Mouse (Mus musculus) intestine, postnatal 0 days (tissue): ENCODE results near the gene Pth2r. TPM values are rescaled to one million over a fixed set of nuclear protein-coding genes. Genes with fewer than 3 reads are reported as not detected.
A peak's percentile ranks its signal among the peaks of the same experiment; 100 is the strongest.

Experiments
- ATAC-seq: fragments of 200-750 bp; cut with Nextera tagmentation; 2 replicates; pipeline ENCODE4 v1.8.0; 2017; ENCODE audit warnings: mild to moderate bottlenecking, moderate TSS enrichment, moderate library complexity
- H3K27ac ChIP-seq: fragments of 300-500 bp; sonication (generic); 2 replicates; pipeline ENCODE4 v1.5.1; 2014; ENCODE audit warnings: mild to moderate bottlenecking, low read depth, low read length, moderate library complexity
- H3K27me3 ChIP-seq: fragments of 300-500 bp; sonication (generic); replicated peaks from 2 replicates; pipeline ENCODE4 v1.6.1; 2014; ENCODE audit warnings: low read length, mixed read lengths; ENCODE audit not compliant: control insufficient read depth, insufficient read depth
- H3K36me3 ChIP-seq: fragments of 300-500 bp; sonication (generic); 2 replicates; pipeline ENCODE4 v1.6.1; 2014; ENCODE audit warnings: mild to moderate bottlenecking, moderate library complexity; ENCODE audit not compliant: control insufficient read depth, insufficient read depth
- H3K4me1 ChIP-seq: fragments of 300-500 bp; sonication (generic); replicated peaks from 2 replicates; pipeline ENCODE4 v1.6.1; 2014; ENCODE audit warnings: antibody characterized with exemption, low read length, mixed read lengths; ENCODE audit not compliant: control insufficient read depth, insufficient read depth
- H3K4me2 ChIP-seq: fragments of 300-500 bp; sonication (generic); replicated peaks from 2 replicates; pipeline ENCODE4 v1.6.1; 2014; ENCODE audit warnings: low read depth, mild to moderate bottlenecking, moderate library complexity
- H3K4me3 ChIP-seq: fragments of 300-500 bp; sonication (generic); 2 replicates; pipeline ENCODE4 v1.5.1; 2014; ENCODE audit warnings: low read depth, low read length
- H3K9ac ChIP-seq: fragments of 300-500 bp; sonication (generic); 2 replicates; pipeline ENCODE4 v1.6.1; 2014; ENCODE audit warnings: mild to moderate bottlenecking, low read depth, low read length
- H3K9me3 ChIP-seq: fragments of 300-500 bp; sonication (generic); 2 replicates; pipeline ENCODE4 v1.6.1; 2016; ENCODE audit warnings: mixed run types; ENCODE audit not compliant: control insufficient read depth
- CTCF ChIP-seq: sonication (generic); IDR thresholded peaks from 2 replicates; pipeline ENCODE4 v1.5.1; 2016; ENCODE audit warnings: low read depth, mild to moderate bottlenecking, control low read depth, antibody characterized with exemption, moderate library complexity
- WGBS: fragments of 180-500 bp; shearing (Covaris S2); extraction: QIAGEN DNeasy Blood & Tissue Kit; methylation state at CpG from one replicate; pipeline ENCODE4 v1.1.7; 2014; 5-methylcytosine and 5-hydroxymethylcytosine counted together
- polyA plus RNA-seq: library from polyadenylated mRNA; unstranded; fragments of >200 nt; fragmentation: Nextera tagmentation; extraction: Ambion mirVana; gene quantifications from 2 replicates; pipeline ENCODE4 v1.2.1, GENCODE M21; 2015

Gene Pth2r
- polyA plus RNA-seq, 1 experiment from 2014 or later: not detected

GRCm38 (mm10) chr1:65311214-65311933 is 29.5 kb downstream of the Pth2r start:
- no peak overlapping the region for H3K27ac ChIP-seq

GRCm38 (mm10) chr1:65312118-65312517 is 30.3 kb downstream of the Pth2r start:
- H3K4me1 ChIP-seq: no peaks in the 10 kb centered on the region
- no peaks in the 10 kb centered on the region for H3K9me3 ChIP-seq
- TF ChIP-seq CTCF: peak; percentile 72
- H3K36me3 ChIP-seq: no peaks in the 10 kb centered on the region
- H3K9ac ChIP-seq: no peak overlapping the region
- 10% methylated on average over 7 of the region's 7 CpGs for WGBS
- H3K4me2 ChIP-seq: no peak overlapping the region; the same call in 1 of the 2 replicates
- no peak for ATAC-seq
- peaks cover 14% of the 10 kb centered on the region for H3K27me3 ChIP-seq
- H3K27ac ChIP-seq: no peak overlapping the region
- H3K4me3 ChIP-seq: no peak overlapping the region

More at GRCm38 (mm10) chr1:65311214-65311933, 29.5 kb downstream of the Pth2r start:
- no peaks in the 10 kb centered on the region for H3K4me1 ChIP-seq
- H3K4me2 ChIP-seq: peak overlapping the region; percentile 27; the same call in 1 of the 2 replicates
- no peaks in the 10 kb centered on the region for H3K9me3 ChIP-seq
- no peak for TF ChIP-seq CTCF
- H3K9ac ChIP-seq: no peak overlapping the region
- 2% methylated on average over 29 of the region's 29 CpGs for WGBS
- H3K36me3 ChIP-seq: no peaks in the 10 kb centered on the region
- H3K4me3 ChIP-seq: no peak overlapping the region
- ATAC-seq: no peak
- H3K27me3 ChIP-seq: peaks cover 14% of the 10 kb centered on the region

- Histone ChIP-seq H3K4me1 (no peaks in the 10 kb centered on the region), H3K27me3 (peaks cover 14% of the 10 kb centered on the region), H3K36me3 (no peaks in the 10 kb centered on the region), H3K4me3 (no peak overlapping the region), H3K4me2 (no peak overlapping the region), H3K9ac (no peak overlapping the region), H3K27ac (no peak overlapping the region), H3K9me3 (no peaks in the 10 kb centered on the region)
- peak; percentile 48 for TF ChIP-seq CTCF
- WGBS: 57% methylated on average over 2 of the region's 2 CpGs
- ATAC-seq: no peak
Measured at GRCm38 (mm10) chr1:65312896-65313295, 31.0 kb downstream of the Pth2r start.

DNA sequence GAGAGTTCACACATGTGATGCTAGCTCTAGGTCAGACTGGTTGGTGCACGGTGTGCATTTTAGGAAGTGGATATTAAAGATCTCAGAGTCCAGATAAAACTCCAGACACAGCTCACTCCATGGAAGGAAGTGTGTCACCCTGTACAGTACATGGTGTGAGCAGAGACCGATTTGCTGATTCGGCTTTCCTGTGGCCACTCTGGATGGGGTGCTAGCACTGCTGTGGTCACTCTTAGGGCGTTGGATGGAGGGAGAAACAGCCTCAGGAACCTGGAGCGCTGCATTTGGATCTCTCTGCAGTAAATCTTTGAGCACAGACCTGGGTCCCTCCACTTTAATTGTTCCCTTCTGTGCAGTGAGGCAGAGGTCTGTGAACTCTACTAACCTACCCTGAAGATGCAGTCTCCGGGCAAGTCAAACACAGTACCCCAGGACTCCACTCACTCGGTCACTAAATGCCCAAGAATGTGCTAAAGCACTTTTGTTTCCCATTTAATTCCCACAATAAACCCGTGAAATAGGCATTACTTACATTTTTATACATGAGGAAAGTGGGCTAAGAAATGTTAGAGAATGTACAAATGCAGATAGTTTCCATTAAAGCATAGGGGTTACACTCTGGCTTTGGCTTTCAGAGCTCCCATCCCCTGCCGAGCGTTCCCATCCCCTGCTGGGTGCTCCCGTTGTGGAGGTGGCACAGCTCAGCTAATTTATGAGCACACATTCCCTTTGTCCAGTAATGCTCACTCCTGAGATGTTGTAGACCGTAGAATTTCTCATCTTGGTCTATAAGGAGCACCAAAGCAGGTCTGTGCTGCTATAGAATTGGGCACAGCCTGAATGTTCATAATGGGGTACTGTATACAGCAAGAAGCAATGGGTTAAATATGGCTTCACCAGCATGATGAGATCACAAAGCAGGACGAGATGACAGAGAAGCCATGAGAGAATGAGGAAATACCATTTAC is 32.5 kb downstream of the Pth2r start:
- peaks cover 14% of the 10 kb centered on the region for H3K27me3 ChIP-seq
- H3K27ac ChIP-seq: no peak overlapping the region
- WGBS: 70% methylated on average over 13 of the region's 13 CpGs
- ATAC-seq: no peak
- no peak for TF ChIP-seq CTCF
- no peak overlapping the region for H3K4me3 ChIP-seq
- no peaks in the 10 kb centered on the region for H3K9me3 ChIP-seq
- no peak overlapping the region for H3K4me2 ChIP-seq
- H3K4me1 ChIP-seq: no peaks in the 10 kb centered on the region
- H3K9ac ChIP-seq: no peak overlapping the region
- no peaks in the 10 kb centered on the region for H3K36me3 ChIP-seq

- ATAC-seq: no peak
- H3K9ac ChIP-seq: no peak overlapping the region
- no peaks in the 10 kb centered on the region for H3K9me3 ChIP-seq
- H3K4me1 ChIP-seq: no peaks in the 10 kb centered on the region
- TF ChIP-seq CTCF: no peak
- H3K27ac ChIP-seq: no peak overlapping the region
- no peaks in the 10 kb centered on the region for H3K36me3 ChIP-seq
- peaks cover 14% of the 10 kb centered on the region for H3K27me3 ChIP-seq
- 83% methylated on average over 8 of the region's 8 CpGs for WGBS
- no peak overlapping the region for H3K4me3 ChIP-seq
- H3K4me2 ChIP-seq: no peak overlapping the region
Measured at GRCm38 (mm10) chr1:65315022-65315407, 33.2 kb downstream of the Pth2r start.

- no peak for TF ChIP-seq CTCF
- Histone ChIP-seq H3K4me3 (no peak overlapping the region), H3K27me3 (no peaks in the 10 kb centered on the region), H3K36me3 (no peaks in the 10 kb centered on the region), H3K4me2 (no peak overlapping the region), H3K9me3 (no peaks in the 10 kb centered on the region), H3K27ac (no peak overlapping the region), H3K4me1 (no peaks in the 10 kb centered on the region), H3K9ac (no peak overlapping the region)
- WGBS: 93% methylated on average over 5 of the region's 5 CpGs
- ATAC-seq: no peak
Measured at GRCm38 (mm10) chr1:65334026-65334425, 52.2 kb downstream of the Pth2r start.
